Mouse (Mus musculus) liver, embryonic 14 days (tissue): Measurements from ENCODE around the gene Accs. TPM values are rescaled to one million over a fixed set of nuclear protein-coding genes. Genes with fewer than 3 reads are reported as not detected.

Experiments used
- polyA plus RNA-seq: library from polyadenylated mRNA; depleted of rRNA; stranded (reverse); fragments of >200 nt; gene quantifications from 2 replicates; pipeline ENCODE4 v1.2.3, GENCODE M21; 2012; rRNA removed

The Accs gene
- 1.6 and 1.9 TPM in 2 replicates for polyA plus RNA-seq

DNA sequence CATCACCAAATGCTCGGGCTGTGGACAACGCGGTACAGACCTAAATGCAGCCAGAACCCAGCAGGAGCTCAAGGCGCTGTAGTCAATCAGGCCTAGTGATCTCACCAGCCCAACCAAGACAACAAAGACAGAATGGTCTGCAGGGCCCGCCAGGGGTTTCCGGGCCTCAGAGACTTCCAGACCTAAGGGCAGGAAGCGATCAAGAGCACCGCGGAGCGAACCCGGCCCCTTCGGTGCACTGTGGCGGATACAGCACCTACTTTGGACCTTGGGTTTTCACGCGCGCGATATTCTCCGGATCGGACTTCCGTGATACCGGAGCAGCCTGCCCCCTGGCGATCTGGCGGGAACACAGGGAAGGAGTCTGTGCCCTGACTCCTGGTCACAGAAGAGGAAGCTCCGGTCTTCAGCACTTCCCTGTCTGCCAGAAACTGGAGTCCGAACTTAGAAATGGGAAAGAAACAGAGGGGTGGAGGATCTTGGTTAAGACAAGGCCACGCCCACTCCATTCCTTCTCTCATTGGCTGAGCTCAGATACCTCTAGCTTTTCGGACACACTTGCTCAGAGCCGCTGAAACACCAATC lies at the start of gene Accs:
Gene Accs (minus strand): TSS at position 439 of the 585 bp plus-strand sequence.

GRCm38 (mm10) chr2:93869107-93869600 lies 19.4 kb upstream of the Accs start, which contains the start of gene Accsl:
Gene Accsl, minus strand, starts transcription at chr2:93869157.

GRCm38 (mm10) chr2:93822045-93822749 lies 27.5 kb downstream of the Accs start, which contains the start of gene Ext2:
Gene Ext2, minus strand, starts transcription at chr2:93822568.

Other genes with a start within 250 kb of the Accs start
- 0.08 TPM in 1 of 2 replicates, not detected in the other for gene Alx4, start 207.6 kb downstream of the Accs start, polyA plus RNA-seq
- gene Ext2, start 27.4 kb downstream of the Accs start, polyA plus RNA-seq = 9.7 and 11.4 TPM in 2 replicates
- gene Accsl, start 19.2 kb upstream of the Accs start, polyA plus RNA-seq = not detected in 2 replicates
- gene Gm13889, start 107.3 kb upstream of the Accs start, polyA plus RNA-seq = 3.0 and 3.6 TPM in 2 replicates
- gene Gm27027, start 146.4 kb upstream of the Accs start, polyA plus RNA-seq = not detected in 2 replicates
- 21.7 and 22.5 TPM in 2 replicates for gene Alkbh3, start 160.9 kb upstream of the Accs start, polyA plus RNA-seq